In genomic region chr2:72363449-72363848, GRCm38 (mm10) we compare ENCODE assay signal across 21 mouse cellular contexts.
"Had no signal": no experiment of that assay in that cellular context is flagged by ENCODE, and none has a peak within 500 bp of the region (broad histone marks: within the 10 kb centered on the region; RNA-seq: fewer than 3 reads in every experiment).

No protein-coding gene starts in this region.

- H3K4me1 ChIP-seq: limb, embryonic 12.5 days; neural tube, embryonic 13.5 days; stomach, embryonic 15.5 days had no signal

- H3K27me3 ChIP-seq: limb, embryonic 12.5 days; limb, embryonic 15.5 days; midbrain, embryonic 12.5 days; neural tube, embryonic 13.5 days; stomach, embryonic 15.5 days had no signal

- DNase-seq: kidney, adult 2 months; kidney, postnatal 36 days; left cerebral cortex, postnatal 4 days; liver, postnatal 0 days; lung, embryonic 14.5 days; retina, postnatal 1 day; right cerebral cortex, postnatal 25 days; spleen, adult 18-20 months; thymus, postnatal 25 days had no signal

- H3K9me3 ChIP-seq: limb, embryonic 12.5 days; limb, embryonic 15.5 days; midbrain, embryonic 12.5 days; neural tube, embryonic 13.5 days; stomach, embryonic 15.5 days had no signal

- H3K27ac ChIP-seq: limb, embryonic 12.5 days; limb, embryonic 15.5 days; liver, embryonic 14.5 days; macrophage; midbrain, embryonic 12.5 days; neural tube, embryonic 13.5 days; stomach, embryonic 15.5 days had no signal

- ATAC-seq: intestine, embryonic 16.5 days; liver, postnatal 0 days; lung, postnatal 0 days; midbrain, embryonic 16.5 days had no signal

- H3K4me2 ChIP-seq: limb, embryonic 12.5 days; limb, embryonic 15.5 days; liver, embryonic 11.5 days; lung, embryonic 14.5 days; midbrain, embryonic 12.5 days; neural tube, embryonic 13.5 days; stomach, embryonic 15.5 days had no signal

- H3K36me3 ChIP-seq: limb, embryonic 12.5 days; limb, embryonic 15.5 days; midbrain, embryonic 12.5 days; neural tube, embryonic 13.5 days; stomach, embryonic 15.5 days had no signal

- H3K9ac ChIP-seq: limb, embryonic 12.5 days; limb, embryonic 15.5 days; liver, embryonic 14.5 days; liver, postnatal 0 days; lung, embryonic 14.5 days; midbrain, embryonic 12.5 days; neural tube, embryonic 13.5 days; stomach, embryonic 15.5 days had no signal

- H3K4me3 ChIP-seq: limb, embryonic 12.5 days; limb, embryonic 15.5 days; midbrain, embryonic 12.5 days; myocyte; neural tube, embryonic 13.5 days; stomach, embryonic 15.5 days had no signal
